Mouse (Mus musculus) adrenal gland, postnatal 25 days (tissue): ENCODE measurements around the gene Agps. TPM values are rescaled to one million over a fixed set of nuclear protein-coding genes. Genes with fewer than 3 reads are reported as not detected.

Experiments used
- DNase-seq: peaks from one replicate; pipeline ENCODE4 v3.0.0; 2021; ENCODE audit warnings: mixed read lengths
- total RNA-seq: library from RNA; stranded (reverse); gene quantifications from 2 replicates; pipeline ENCODE4 v1.2.3, GENCODE M21; 2021

The Agps gene
- total RNA-seq, 1 experiment from 2014 or later = 46.6 TPM

DNA sequence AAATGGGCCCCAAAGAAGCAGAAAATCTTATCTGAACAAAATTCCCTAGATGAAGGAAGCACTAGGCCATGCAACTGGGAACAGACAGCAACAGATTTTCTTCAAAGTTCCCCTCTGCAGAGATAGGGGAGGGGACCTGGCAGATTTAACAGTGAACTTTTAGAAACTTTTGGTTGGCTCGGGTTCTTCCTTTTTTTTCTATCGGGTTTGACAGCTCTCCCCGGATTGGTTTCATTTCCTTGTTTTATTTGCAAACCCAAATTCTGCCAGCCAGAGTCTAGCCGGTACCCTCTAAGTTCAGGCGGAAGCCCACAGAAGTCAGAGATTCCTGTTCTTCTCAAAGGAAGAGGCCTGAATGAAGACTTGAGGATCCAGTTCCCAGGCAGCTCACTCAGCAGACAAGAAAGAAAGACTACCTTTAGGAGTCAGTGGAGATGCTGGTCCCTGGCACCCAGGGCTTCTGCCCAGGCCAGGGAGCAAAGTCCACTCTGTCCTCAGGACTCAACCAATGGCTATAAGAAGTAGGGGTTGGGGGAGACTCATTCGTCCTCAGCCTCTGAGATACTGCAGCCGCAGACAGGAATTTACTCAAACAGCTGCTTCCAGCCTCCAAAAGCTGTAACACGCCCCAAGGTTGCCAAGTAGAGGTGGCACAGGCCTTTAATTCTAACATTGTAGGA lies 2.9 kb upstream of the Agps start:
- DNase-seq = no peak

DNA sequence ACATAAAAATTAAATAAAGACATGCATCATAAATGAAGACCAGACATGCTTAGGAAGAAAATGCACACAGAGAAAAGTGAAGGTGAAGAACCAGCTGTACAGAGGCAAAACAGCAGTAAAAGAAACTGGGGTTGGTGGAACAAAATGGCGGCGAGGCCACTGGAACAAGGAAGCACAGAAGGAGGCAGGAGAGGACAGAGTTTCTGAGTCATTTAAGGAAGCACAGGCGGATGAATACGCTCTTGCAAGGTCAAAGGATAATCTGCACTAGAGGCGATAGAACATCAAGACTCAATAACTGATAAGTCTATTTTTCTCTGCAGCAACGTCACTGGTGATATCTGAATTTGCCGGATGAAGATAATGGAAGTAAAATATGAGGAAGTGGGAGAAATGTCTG lies 1.7 kb upstream of the Agps start:
- no peak for DNase-seq

DNA sequence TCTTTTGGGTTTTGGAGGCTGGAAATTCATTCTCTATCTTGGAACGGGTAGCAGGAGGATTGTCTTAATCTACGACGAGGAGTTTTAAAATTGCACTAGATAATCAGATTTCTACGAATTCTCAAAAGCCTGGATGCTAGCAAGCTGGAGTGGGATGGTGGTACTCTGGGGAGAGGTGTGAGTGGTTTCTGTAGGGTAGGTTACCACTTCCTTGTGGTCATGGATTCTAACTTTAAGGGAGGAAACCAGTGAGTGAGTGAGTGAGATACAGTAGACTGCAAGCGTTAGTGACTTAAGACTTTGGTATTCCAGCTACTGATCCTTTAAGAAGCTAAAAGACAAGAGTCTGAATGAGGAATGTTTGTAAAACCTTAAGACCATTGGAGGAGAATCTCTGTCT lies 804 bp downstream of the Agps start:
- DNase-seq = no peak

DNA sequence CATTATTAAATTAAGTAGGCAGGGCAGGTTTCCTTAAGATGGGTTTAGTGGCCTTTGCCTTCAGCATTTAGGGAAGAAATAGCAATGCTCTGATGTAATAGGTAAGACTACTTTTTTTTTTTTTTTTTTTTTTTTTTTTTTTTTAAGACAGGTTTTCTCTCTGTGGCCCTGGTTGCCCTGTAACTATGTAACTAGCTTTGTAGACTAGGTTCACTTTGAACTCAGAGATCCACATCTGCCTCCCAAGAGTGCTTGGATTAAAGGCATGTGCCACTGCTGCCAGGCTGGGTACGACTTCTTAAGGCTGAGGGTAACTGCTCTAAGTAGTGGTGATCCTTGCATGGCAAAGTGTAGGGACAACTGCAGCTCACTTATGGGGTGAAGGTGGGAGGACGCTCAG lies 2.5 kb downstream of the Agps start:
- no peak for DNase-seq

DNA sequence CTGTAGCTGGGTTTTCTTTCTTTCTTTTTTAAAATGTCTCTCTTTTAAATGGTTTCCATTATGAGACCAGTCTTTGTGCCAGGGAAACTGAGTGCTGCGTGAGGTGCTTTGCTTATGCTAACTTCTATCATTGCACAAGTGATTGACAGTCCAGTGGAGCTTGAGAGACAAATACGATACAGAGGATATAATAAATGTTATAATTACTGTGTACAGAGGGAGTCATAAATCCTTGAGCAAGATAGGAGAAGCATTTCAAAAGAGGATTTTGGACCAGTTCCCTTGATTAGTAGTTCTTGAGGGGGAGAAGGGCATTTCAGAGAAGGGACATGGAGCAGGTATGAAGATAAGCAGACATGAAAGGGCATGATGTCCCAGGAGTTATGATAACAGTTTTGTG lies 10.3 kb downstream of the Agps start:
- no peak for DNase-seq

DNA sequence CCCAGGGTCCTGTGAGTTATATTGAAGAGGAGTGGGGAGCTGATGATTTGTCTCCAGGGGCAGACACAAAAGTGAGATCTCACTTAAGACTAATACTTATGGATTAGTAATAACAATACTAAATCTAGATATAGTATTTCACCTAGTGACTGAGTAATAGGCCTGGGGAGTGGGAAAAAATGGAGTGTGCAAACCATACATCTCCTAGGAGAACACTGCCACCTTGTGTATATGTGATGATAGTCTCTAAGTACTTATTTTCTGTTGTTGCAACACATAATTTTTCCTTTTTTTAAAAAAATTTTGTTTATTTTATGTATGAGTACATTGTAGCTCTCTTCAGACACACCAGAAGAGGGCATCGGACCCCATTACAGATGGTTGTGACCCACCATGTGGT lies 15.7 kb downstream of the Agps start:
- DNase-seq = no peak

DNA sequence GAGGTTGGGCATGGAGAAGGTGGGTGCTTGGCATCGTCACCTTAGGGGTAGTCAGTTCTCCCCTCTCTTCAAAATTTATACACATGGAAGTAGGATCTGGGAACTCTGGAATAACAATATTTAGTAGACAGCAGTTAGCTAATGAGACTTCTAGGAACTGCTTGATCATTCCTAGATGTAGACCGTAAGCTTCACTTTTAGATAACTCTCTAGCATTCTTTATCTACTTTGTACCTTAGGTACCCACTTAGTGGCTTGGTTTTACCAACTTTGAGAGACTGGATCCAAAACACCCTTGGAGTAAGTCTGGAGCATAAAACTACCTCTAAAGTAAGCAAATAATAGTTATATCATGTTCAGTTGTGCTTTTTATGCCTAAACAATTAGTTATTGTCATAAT lies 20.5 kb downstream of the Agps start:
- DNase-seq = no peak

DNA sequence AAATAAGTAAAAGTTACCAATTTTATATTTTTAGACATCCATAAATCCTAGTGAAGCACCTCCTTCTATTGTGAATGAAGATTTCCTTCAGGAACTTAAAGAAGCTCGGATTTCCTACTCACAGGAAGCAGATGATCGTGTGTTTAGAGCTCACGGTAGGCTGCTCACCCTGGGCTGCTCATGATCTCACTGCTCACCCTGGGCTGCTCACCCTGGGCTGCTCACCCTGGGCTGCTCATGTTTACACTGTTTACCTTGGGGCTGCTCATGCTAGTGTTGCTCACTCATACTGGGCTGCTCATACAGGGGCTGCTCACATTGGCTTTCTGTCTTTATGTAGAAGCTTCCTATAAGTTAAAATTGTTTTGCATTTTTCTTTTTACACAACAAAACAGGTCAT lies 22.2 kb downstream of the Agps start:
- no peak for DNase-seq

DNA sequence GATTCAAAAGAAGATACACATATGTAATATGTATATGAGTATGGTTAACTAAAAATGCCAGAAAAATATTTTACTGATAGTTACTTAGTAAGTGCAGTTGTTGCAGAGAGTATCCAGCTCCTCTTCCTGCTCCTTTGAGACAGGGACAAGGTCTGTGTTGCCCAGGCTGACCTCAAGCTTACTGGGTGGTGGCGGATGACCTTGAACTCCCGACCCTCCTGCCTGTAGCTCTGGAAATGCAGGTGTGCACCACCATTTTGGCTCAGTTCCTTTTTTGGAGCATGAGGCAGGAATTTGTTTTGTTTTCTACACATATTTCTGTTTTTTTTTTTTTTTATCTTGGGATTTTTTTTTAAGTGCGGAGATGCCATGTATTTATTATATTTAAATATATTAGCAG lies 29.1 kb downstream of the Agps start:
- no peak for DNase-seq

DNA sequence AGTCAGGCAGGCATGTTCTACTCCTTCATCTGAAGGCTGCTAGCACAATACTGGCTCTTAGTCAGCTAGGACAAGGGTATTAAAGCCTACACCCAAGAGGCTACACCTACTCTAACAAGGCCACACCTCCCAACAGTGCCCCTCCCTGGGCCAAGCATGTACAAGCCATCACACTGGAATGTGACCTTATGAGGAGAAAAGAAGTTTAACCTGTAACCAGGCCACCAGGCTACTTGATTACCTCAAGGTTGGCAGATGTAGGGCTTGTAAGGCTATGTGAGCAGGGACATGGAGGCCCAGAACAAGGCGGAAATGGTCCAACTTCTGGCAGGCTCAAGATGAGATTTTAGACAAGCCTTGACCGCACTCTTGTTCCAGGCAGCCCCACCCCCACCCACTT lies 37.6 kb downstream of the Agps start:
- DNase-seq = no peak

DNA sequence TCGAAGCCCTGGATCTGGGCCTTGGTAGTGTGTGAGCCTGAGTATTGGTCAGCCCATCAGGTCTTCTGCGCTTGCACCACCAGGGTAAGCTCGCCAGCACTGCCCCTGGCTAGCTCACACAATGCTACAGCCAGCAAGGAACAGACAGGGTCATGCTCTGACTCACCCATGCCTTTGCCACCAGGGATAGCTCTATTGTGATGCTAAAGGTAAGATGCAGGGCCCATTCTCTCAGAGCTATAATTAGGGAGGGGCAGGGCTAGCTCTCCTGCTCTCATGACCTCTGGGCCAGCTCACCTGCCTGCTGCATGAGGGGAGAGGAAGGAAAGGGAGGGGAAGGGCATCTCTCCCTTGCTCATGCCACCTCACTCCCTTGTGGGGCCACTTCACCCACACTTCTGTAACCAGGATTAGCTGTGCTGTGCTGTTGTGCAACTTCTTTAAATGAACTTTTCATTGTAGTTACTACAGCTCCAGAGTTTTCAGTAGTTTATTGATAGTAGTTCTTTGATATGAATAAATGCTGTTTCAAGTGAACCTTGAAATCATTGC lies 42.1 kb downstream of the Agps start:
- DNase-seq = no peak

DNA sequence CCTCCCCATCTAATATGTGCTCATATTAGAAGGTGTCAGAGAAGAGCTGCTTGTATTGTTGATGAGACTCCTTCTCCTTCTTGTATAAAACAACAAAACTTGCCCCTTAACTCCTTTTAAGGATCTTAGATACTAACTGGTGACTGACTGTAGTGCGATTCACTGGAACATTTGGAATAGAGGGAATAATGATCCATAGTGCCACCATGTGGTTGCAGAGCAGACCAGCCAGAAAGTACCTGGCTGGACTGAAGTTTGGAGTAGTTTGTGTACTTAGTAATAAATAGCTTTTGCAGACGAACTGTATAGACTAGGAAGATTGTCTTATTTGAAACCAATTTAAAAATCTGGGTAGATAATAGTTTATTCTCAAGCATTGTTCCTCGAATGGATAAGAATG lies 47.8 kb downstream of the Agps start:
- no peak for DNase-seq

DNA sequence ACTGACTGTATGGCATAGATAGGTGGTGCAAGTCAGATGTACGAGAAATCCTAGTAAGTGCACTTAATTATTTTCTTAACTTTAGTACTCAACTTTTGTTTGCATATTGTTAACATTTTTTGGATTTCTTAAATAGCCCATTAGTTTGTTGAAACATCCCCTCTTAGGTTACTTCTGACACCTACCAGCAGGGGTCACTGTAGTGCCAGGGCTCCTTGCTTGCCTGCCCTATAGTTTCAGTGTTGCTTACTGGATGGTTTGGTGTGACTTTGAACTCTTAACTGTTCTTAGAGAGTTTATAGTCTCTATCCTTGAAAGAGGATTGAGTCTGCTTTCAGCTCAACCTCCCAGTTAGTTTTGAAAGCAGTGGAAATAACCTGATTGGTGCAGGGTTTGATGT lies 51.6 kb downstream of the Agps start:
- DNase-seq = peak; percentile 70

DNA sequence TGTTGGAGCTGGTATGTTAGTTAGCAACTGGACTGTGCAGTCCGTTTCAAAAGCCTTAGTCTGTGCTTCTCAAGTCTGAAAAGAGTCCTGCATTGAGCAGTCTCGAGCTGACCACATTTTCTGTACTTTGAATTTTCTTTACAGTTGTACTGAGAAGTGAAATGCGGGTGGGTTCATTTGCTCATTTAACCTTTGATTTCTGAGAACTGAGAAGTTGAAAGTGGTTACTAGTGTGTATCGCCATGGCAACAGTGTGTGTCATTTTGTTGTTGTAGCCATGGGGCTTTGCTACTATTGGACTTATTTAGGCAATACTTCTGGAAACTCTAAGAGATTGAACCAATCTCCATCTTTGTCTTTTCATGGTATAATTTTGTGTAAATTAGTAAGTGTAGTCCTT lies 60.0 kb downstream of the Agps start:
- DNase-seq = no peak

DNA sequence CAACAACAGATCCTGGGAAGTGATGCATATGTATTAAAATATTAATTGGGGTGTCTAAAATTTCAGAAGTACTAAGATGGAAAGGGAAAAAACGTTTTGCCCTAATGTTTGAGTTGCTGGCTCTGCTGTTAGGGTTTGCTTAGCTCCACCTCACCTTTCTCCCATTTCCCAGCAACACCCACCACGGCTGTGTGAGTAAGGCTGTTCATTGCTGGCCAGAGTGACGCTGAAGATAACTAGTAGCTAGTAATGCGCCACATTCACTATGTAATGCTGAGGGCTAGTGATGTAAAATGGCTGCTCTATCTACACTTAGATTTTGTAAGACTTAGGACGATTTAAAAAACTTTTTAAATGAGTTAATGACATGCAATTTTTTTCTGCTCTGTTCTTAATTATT lies 63.7 kb downstream of the Agps start:
- no peak for DNase-seq

DNA sequence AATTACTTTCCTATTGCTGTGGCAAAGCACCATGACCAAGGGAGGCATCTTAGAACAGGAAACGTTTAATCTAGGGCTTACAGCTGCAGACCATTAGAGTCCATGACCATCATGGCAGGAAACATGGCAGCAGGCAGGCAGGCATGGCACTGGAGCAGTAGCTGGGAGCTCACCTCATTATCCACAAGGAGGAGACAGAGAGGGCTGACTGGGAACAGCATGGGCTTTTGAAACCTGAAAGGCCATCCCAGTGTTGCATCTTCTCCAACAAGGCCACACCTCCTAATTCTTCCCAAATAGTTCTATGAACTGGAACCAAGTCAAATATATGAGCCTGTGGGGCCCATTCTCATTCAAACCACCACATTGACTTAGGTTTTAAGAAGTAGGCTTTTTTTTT lies 68.3 kb downstream of the Agps start:
- DNase-seq = no peak

DNA sequence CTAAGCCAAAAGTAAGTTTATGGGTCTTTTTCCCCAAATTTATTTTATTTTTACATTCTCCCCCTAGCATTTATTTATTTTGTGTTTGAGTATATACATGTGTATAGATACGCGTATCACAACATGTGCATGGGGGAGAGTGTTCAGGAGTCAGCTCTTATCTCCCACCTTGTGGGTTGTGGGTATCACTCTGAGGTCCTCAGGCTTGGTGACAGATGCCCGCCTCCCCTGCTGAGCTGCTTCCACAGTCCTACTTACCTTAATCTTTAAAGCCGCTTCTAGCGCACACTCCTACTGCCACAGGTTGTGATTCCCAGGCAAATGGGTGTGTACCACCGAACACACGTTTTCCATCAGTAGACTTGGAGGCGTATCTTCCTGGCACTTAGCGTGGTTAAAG lies 69.9 kb downstream of the Agps start:
- no peak for DNase-seq

DNA sequence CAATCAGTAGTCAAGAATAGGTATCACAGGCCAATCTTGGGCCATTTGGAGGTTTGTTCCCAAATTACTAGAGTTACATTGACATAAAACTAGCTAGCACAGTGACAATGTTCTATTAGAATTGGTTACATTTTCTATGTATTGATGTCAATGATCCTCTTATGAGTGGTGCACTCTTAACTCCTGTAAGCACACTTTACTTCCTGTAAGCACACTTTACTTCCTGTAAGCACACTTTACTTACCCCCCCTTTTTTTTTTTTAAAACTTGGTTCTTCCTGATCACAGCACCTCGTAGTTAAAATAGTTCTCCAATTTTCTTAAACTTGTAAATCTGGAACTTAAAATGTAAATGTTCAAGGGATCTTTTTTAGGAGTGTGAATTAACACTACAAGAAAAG lies 75.2 kb downstream of the Agps start:
- no peak for DNase-seq

DNA sequence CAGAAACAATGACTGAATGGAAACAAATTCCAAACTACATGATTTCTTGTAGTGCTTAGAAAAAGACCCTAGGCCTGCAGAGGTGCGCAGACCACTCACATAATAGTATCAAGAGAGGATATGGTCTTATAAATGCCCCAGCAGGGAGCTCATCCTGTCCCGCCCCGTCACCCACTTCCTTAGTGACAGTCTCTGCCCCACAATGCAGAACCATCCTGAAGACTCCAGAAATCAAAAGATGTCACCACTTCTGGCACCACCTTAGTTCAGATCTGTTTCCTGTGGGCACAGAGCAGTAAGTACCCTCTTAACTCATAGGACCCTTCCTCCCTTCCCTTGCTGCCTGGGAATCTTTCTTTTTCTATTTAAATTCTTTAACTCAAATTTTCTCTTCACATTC lies 83.1 kb downstream of the Agps start:
- DNase-seq = no peak

DNA sequence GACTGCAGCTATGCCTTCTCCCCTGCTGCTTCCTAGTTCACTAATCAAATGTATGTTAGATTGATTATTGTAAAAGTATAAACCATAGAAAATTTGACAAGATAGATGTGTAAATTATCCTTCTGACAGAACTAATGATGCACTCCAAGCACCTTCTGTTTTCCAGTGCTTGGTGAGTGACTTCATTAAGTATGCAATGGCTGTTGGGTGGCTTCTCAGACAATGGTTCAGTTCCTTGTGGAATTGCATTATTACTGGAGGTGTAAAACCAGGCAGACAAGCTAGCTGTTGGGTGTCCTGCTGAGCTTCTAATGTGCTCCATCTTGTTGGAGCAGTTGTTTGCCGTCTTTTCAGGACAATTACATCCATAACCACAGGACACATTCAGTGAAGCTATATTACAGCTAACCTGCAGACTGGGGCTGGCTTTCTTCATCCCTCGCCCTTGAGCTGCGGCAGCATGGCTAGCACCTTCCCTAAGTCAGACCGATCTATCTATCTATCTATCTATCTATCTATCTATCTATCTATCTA lies 91.9 kb downstream of the Agps start:
- no peak for DNase-seq

DNA sequence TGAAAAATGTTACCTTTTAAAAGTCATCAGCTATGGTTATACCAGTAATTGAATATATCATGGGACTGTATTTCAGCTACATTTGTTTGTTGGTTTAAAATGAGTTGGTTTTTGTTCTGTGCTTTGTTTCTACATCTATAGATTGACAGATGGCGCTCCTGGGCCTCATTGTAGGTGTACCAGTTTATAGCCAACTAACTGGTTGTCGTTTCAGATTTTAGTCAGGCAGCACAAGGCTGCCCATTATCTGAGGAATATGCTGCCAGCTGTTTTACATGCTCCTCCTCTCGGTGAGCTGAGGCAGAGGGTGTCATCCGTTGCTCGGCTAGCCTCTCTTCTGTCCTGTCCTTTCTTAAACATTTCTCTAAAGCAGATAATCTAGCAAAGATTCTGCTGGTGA lies 94.1 kb downstream of the Agps start:
- DNase-seq = no peak

DNA sequence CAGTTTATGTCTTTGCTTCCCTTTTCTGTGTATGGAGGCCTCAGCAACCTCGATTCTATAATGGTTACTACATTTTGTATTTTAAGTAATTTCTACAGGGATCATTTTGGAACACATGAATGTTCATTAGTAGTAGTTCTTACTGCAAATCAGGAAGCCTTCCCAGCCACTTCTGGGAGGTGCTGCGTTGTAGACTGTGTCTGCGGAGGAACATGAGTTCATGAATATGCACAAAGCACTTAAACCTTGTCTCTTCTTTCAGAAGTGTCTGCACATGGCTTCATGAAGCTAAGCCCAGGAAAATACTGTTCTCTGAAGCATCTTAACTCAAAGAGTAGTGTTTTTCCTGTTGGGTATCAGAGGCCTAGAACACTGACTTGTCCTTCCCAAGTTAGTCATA lies 96.0 kb downstream of the Agps start:
- DNase-seq = no peak

DNA sequence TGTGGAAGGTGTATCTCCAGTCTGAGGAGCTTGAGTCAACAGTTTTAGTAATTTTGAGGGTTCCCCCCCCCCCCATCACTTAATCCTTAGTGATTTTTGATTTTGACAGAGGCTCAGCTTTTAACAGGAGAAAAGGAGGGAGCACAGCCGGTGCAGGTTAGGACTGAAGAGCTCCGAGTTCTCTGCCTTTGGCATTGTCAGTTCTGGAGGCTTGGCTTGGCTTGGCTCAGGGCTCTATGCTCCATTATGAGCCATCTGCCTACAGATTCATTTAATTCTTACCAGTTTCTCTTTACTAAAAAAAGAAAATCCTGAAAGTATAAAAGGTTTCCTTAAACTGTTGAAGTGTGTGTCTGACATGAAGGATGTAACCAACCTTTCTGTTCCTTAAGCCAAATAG lies 97.2 kb downstream of the Agps start:
- DNase-seq = no peak

DNA sequence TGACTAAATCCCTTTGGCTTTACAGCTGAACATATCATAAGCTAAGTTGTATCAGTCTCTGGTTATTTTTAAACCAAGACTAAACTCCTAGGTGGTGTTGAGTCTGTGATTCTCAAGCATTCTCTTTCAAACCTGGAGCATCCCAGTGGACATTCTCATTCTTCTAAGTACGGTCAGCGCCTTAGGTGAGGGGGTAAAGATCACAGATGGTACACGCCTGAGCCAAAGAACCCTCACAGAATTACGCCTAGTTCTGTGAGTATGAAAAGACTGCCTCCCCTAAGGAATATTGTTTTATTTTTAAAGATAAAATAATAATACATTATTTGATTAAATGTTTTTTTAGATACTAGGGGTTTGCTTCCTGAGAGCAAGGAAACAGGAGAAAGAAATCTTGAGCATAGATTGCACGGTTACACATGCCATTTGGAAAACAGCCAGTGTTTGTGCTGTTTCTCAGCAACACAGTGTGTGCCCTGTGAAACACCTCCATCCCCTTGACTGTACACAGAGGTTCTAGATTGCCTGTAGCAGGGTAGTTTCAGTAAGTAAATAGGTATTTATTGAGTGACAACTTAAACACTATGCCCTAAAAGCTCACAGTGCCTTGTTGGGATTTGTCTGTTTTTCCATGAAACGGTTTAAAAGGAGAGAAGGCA lies 97.9 kb downstream of the Agps start:
- no peak for DNase-seq
